Mouse (Mus musculus) heart, embryonic 15.5 days (tissue): ENCODE results near the gene Evx2. TPM values are rescaled to one million over a fixed set of nuclear protein-coding genes. Genes with fewer than 3 reads are reported as not detected.

ENCODE experiments used
- ATAC-seq: fragments of 200-750 bp; cut with Nextera tagmentation; replicated peaks from 2 replicates; pipeline ENCODE4 v1.8.0; 2017; ENCODE audit warnings: low read depth, moderate TSS enrichment; ENCODE audit not compliant: insufficient number of reproducible peaks, insufficient read depth, low FRiP score
- H3K27ac ChIP-seq: fragments of 300-500 bp; sonication (generic); 2 replicates; pipeline ENCODE4 v1.5.1; 2015; ENCODE audit warnings: mild to moderate bottlenecking, inconsistent platforms
- H3K27me3 ChIP-seq: fragments of 300-500 bp; sonication (generic); 2 replicates; pipeline ENCODE4 v1.6.1; 2015; ENCODE audit warnings: inconsistent platforms
- H3K36me3 ChIP-seq: fragments of 300-500 bp; sonication (generic); 2 replicates; pipeline ENCODE4 v1.6.1; 2015; ENCODE audit warnings: mild to moderate bottlenecking, inconsistent platforms
- H3K4me1 ChIP-seq: fragments of 300-500 bp; sonication (generic); replicated peaks from 2 replicates; pipeline ENCODE4 v1.6.1; 2015; ENCODE audit warnings: inconsistent platforms
- H3K4me2 ChIP-seq: fragments of 300-500 bp; sonication (generic); 2 replicates; pipeline ENCODE4 v1.6.1; 2015; ENCODE audit warnings: inconsistent platforms, mild to moderate bottlenecking, moderate library complexity
- H3K4me3 ChIP-seq: fragments of 300-500 bp; sonication (generic); 2 replicates; pipeline ENCODE4 v1.5.1; 2015; ENCODE audit warnings: mild to moderate bottlenecking, inconsistent platforms
- H3K9ac ChIP-seq: fragments of 300-500 bp; sonication (generic); 2 replicates; pipeline ENCODE4 v1.6.1; 2015; ENCODE audit warnings: mild to moderate bottlenecking, inconsistent platforms
- H3K9me3 ChIP-seq: fragments of 300-500 bp; sonication (generic); replicated peaks from 2 replicates; pipeline ENCODE4 v1.6.1; 2016; ENCODE audit warnings: inconsistent platforms
- WGBS: fragments of 180-500 bp; shearing (Covaris S2); methylation state at CpG from one replicate; pipeline ENCODE4 v1.1.7; 2015; ENCODE audit warnings: mixed read lengths; 5-methylcytosine and 5-hydroxymethylcytosine counted together
- microRNA-seq: library from miRNA; unstranded; fragments of <30 nt; microRNA quantifications from one replicate; pipeline ENCODE4, GENCODE M21; 2016
- polyA plus RNA-seq: library from polyadenylated mRNA; unstranded; fragments of >200 nt; fragmentation: Nextera tagmentation; extraction: Ambion mirVana; gene quantifications from 2 replicates; pipeline ENCODE4 v1.2.1, GENCODE M21; 2015

Gene Evx2
- polyA plus RNA-seq, 1 experiment from 2014 or later = not detected

DNA sequence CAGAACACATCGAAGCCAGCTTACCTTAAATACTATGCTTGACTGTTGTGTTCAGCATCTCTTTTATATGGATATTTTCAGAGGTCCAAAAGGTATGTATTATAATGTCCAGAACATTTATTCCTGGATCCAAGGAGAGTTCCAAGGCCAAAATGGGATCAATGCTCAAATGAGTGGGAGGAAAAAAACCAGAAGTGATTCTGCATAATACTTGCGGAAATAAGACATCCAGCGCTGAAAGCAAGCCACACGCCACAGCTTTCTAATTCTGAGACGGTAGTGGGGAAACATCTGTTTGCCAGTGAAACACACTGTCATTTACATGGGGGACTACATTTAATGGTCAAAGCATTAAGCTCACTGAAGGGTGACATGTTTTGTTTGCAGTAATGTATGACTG, 16.9 kb downstream of the Evx2 start:
- H3K9me3 ChIP-seq = no peaks in the 10 kb centered on the region
- ATAC-seq = no peak

GRCm38 (mm10) chr2:74635412-74635811, 23.9 kb downstream of the Evx2 start:
- Histone ChIP-seq H3K4me1 (no peaks in the 10 kb centered on the region), H3K9me3 (no peaks in the 10 kb centered on the region), H3K27ac (no peak overlapping the region), H3K9ac (no peak overlapping the region), H3K4me3 (no peak overlapping the region), H3K27me3 (no peaks in the 10 kb centered on the region), H3K36me3 (no peaks in the 10 kb centered on the region), H3K4me2 (no peak overlapping the region)
- WGBS = 61% methylated on average over 4 of the region's 4 CpGs
- ATAC-seq = no peak

More for the DNA sequence above, 16.9 kb downstream of the Evx2 start:
- no peak overlapping the region for H3K4me3 ChIP-seq
- peaks cover 36% of the 10 kb centered on the region for H3K27me3 ChIP-seq
- H3K4me1 ChIP-seq = no peaks in the 10 kb centered on the region
- H3K9ac ChIP-seq = no peak overlapping the region
- no peaks in the 10 kb centered on the region for H3K36me3 ChIP-seq
- 64% methylated on average over 5 of the region's 5 CpGs for WGBS
- no peak overlapping the region for H3K27ac ChIP-seq
- no peak overlapping the region for H3K4me2 ChIP-seq

- Histone ChIP-seq H3K27ac (no peak overlapping the region), H3K9me3 (no peaks in the 10 kb centered on the region), H3K27me3 (no peaks in the 10 kb centered on the region), H3K4me2 (no peak overlapping the region), H3K36me3 (no peaks in the 10 kb centered on the region), H3K4me3 (no peak overlapping the region), H3K4me1 (no peaks in the 10 kb centered on the region), H3K9ac (no peak overlapping the region)
- WGBS = 81% methylated on average over 10 of the region's 10 CpGs
- ATAC-seq = no peak
Measured at GRCm38 (mm10) chr2:74620368-74620767, 39.0 kb downstream of the Evx2 start.

DNA sequence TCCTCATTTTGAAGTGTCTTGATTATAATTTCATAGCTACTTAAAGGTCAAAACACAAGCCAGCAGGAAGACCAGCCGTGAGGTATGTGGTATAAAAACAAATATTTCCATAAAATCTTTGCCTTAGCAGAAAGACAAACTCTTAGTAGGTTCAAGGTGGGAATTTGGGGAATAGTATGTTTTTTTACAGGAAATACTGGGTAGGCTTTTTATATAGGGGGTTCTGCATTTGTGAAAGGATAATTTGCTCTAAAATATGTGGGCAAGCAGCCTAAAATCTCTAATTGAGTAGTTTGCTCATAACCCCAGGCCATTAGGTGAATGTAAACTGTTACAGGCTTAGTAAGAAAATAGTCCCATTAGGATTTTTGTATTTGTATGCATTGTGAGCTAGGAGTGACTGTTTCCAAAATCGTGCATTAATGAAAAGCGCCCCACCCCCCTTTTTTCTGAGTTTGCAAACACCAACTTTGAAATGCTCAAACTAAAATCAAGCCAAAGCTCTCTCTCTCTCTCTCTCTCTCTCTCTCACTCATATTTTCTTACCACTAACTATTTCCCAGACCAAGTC, 39.6 kb downstream of the Evx2 start:
- H3K9me3 ChIP-seq = no peaks in the 10 kb centered on the region
- H3K36me3 ChIP-seq = no peaks in the 10 kb centered on the region
- no peaks in the 10 kb centered on the region for H3K27me3 ChIP-seq
- no peak overlapping the region for H3K27ac ChIP-seq
- no peaks in the 10 kb centered on the region for H3K4me1 ChIP-seq
- ATAC-seq = no peak
- H3K9ac ChIP-seq = no peak overlapping the region
- H3K4me2 ChIP-seq = no peak overlapping the region
- WGBS = 84% methylated on average over 3 of the region's 3 CpGs
- no peak overlapping the region for H3K4me3 ChIP-seq

- 78% methylated on average over 9 of the region's 9 CpGs for WGBS
- Histone ChIP-seq H3K9ac (no peak overlapping the region), H3K9me3 (no peaks in the 10 kb centered on the region), H3K27ac (no peak overlapping the region), H3K4me3 (no peak overlapping the region), H3K36me3 (no peaks in the 10 kb centered on the region), H3K4me1 (no peaks in the 10 kb centered on the region), H3K4me2 (no peak overlapping the region), H3K27me3 (no peaks in the 10 kb centered on the region)
- no peak for ATAC-seq
Measured at GRCm38 (mm10) chr2:74617706-74618105, 41.7 kb downstream of the Evx2 start.

GRCm38 (mm10) chr2:74611406-74611805, 48.0 kb downstream of the Evx2 start:
- Histone ChIP-seq H3K27me3 (no peaks in the 10 kb centered on the region), H3K36me3 (no peaks in the 10 kb centered on the region), H3K4me2 (no peak overlapping the region), H3K9me3 (no peaks in the 10 kb centered on the region), H3K27ac (no peak overlapping the region), H3K9ac (no peak overlapping the region), H3K4me1 (no peaks in the 10 kb centered on the region), H3K4me3 (no peak overlapping the region)
- WGBS = 78% methylated on average over 4 of the region's 4 CpGs
- ATAC-seq = no peak

GRCm38 (mm10) chr2:74609350-74609749, 50.0 kb downstream of the Evx2 start:
- ATAC-seq = no peak
- Histone ChIP-seq H3K4me1 (no peaks in the 10 kb centered on the region), H3K27me3 (no peaks in the 10 kb centered on the region), H3K4me3 (no peak overlapping the region), H3K9me3 (no peaks in the 10 kb centered on the region), H3K27ac (no peak overlapping the region), H3K9ac (no peak overlapping the region), H3K4me2 (no peak overlapping the region), H3K36me3 (no peaks in the 10 kb centered on the region)

GRCm38 (mm10) chr2:74606087-74606760, 53.1 kb downstream of the Evx2 start:
- Histone ChIP-seq H3K4me2 (no peak overlapping the region), H3K36me3 (no peaks in the 10 kb centered on the region), H3K27me3 (no peaks in the 10 kb centered on the region), H3K4me3 (no peak overlapping the region), H3K9me3 (no peaks in the 10 kb centered on the region), H3K27ac (no peak overlapping the region), H3K9ac (no peak overlapping the region), H3K4me1 (no peaks in the 10 kb centered on the region)
- 70% methylated on average over 5 of the region's 5 CpGs for WGBS
- ATAC-seq = no peak

DNA sequence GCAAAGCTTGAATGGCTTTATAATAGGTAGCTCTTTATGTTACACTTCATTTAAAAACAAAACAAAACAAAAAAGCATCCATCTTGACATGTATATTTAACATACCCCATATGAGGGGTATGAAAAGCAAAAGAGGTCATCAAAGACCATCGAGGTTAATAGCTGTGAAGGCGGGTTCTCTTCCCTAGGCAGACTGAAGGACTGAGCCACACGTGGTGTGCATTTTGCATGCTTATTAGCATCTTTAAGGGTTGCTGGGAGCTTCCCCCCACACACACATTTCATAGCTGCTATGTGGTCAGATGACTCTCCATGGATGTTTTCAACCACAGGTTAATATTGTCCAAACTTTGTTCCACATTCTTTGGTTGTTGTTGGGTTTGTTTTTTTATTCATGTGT, 55.3 kb downstream of the Evx2 start:
- no peak for ATAC-seq
- 51% methylated on average over 3 of the region's 3 CpGs for WGBS
- Histone ChIP-seq H3K4me1 (no peaks in the 10 kb centered on the region), H3K9me3 (no peaks in the 10 kb centered on the region), H3K9ac (no peak overlapping the region), H3K27me3 (no peaks in the 10 kb centered on the region), H3K36me3 (no peaks in the 10 kb centered on the region), H3K4me2 (no peak overlapping the region), H3K27ac (no peak overlapping the region), H3K4me3 (no peak overlapping the region)

Small RNA genes within 50 kb of the gene (microRNA-seq; reads per million reads assigned to microRNA genes)
- not detected for gene Gm44463

Other genes with a start within 250 kb of the Evx2 start
- gene Lnpk, start 80.1 kb downstream of the Evx2 start, polyA plus RNA-seq = 15.3 and 15.9 TPM in 2 replicates
- gene Hoxd13, start 8.8 kb upstream of the Evx2 start, polyA plus RNA-seq = 0.14 TPM in 1 of 2 replicates, not detected in the other
- gene Hoxd12, start 15.5 kb upstream of the Evx2 start, polyA plus RNA-seq = 0.10 TPM in 1 of 2 replicates, not detected in the other
- gene Hoxd11, start 20.0 kb upstream of the Evx2 start, polyA plus RNA-seq = not detected in 2 replicates
- 0.08 TPM in 1 of 2 replicates, not detected in the other for gene Hoxd10, start 32.4 kb upstream of the Evx2 start, polyA plus RNA-seq
- 0.14 and 0.15 TPM in 2 replicates for gene Hoxd9, start 38.2 kb upstream of the Evx2 start, polyA plus RNA-seq
- gene Hoxd8, start 45.1 kb upstream of the Evx2 start, polyA plus RNA-seq = 0.24 and 0.56 TPM in 2 replicates
- gene Hoxd3, start 52.4 kb upstream of the Evx2 start, polyA plus RNA-seq = 0.29 and 1.0 TPM in 2 replicates
- gene Hoxd4, start 52.4 kb upstream of the Evx2 start, polyA plus RNA-seq = 0.09 and 0.15 TPM in 2 replicates
- gene Gm28230, start 67.2 kb upstream of the Evx2 start, polyA plus RNA-seq = not detected in 2 replicates
- not detected in 2 replicates for gene Hoxd1, start 103.4 kb upstream of the Evx2 start, polyA plus RNA-seq
- gene Mtx2, start 166.2 kb upstream of the Evx2 start, polyA plus RNA-seq = 133 and 158 TPM in 2 replicates